Mouse (Mus musculus): ENCODE results near the gene Plxnd1.
A peak's percentile ranks its signal among the peaks of the same experiment; 100 is the strongest.

Plxnd1 gene

GRCm38 (mm10) chr6:115994877-115995520 lies at the start of gene Plxnd1:
Gene Plxnd1, minus strand, starts transcription at chr6:115995005.
- peak; percentile 97 to 98 for DNase-seq

GRCm38 (mm10) chr6:116044039-116044438 lies 49.2 kb upstream of the Plxnd1 start:
- no peak for DNase-seq

GRCm38 (mm10) chr6:116038222-116038621 lies 43.4 kb upstream of the Plxnd1 start:
- DNase-seq, result no peak

GRCm38 (mm10) chr6:116037281-116037831 lies 42.6 kb upstream of the Plxnd1 start:
- no peak for DNase-seq

GRCm38 (mm10) chr6:116036555-116036954 lies 41.8 kb upstream of the Plxnd1 start:
- no peak for DNase-seq

GRCm38 (mm10) chr6:116031052-116031451 lies 36.2 kb upstream of the Plxnd1 start:
- DNase-seq, result no peak

- no peak for DNase-seq
Observed at GRCm38 (mm10) chr6:116024666-116025065, 29.9 kb upstream of the Plxnd1 start.

GRCm38 (mm10) chr6:116021961-116022485 lies 27.2 kb upstream of the Plxnd1 start:
- DNase-seq, result peak in 1 of 2 experiments; percentile 33

- no peak for DNase-seq
Observed at GRCm38 (mm10) chr6:116015902-116016301, 21.1 kb upstream of the Plxnd1 start.

GRCm38 (mm10) chr6:116014111-116014510 lies 19.3 kb upstream of the Plxnd1 start:
- no peak for DNase-seq

GRCm38 (mm10) chr6:116013687-116014086 lies 18.9 kb upstream of the Plxnd1 start:
- no peak for DNase-seq

- DNase-seq, result peak; percentile 74 to 88
Observed at GRCm38 (mm10) chr6:116010541-116010940, 15.7 kb upstream of the Plxnd1 start.

- peak in 1 of 2 experiments; percentile 68 for DNase-seq
Observed at GRCm38 (mm10) chr6:116009426-116009825, 14.6 kb upstream of the Plxnd1 start.

GRCm38 (mm10) chr6:116007561-116008173 lies 12.9 kb upstream of the Plxnd1 start:
- DNase-seq, result peak; percentile 70 to 84

GRCm38 (mm10) chr6:116006731-116007130 lies 11.9 kb upstream of the Plxnd1 start:
- peak; percentile 84 to 92 for DNase-seq

- no peak for DNase-seq
Observed at GRCm38 (mm10) chr6:116005959-116006288, 11.1 kb upstream of the Plxnd1 start.

- no peak for DNase-seq
Observed at GRCm38 (mm10) chr6:116005275-116005958, 10.6 kb upstream of the Plxnd1 start.

GRCm38 (mm10) chr6:116004716-116005115 lies 9.9 kb upstream of the Plxnd1 start:
- no peak for DNase-seq

- peak; percentile 50 to 55 for DNase-seq
Observed at GRCm38 (mm10) chr6:116004069-116004468, 9.3 kb upstream of the Plxnd1 start.

- DNase-seq, result peak in 1 of 2 experiments; percentile 26
Observed at GRCm38 (mm10) chr6:116003516-116003915, 8.7 kb upstream of the Plxnd1 start.

- no peak for DNase-seq
Observed at GRCm38 (mm10) chr6:116002311-116003104, 7.7 kb upstream of the Plxnd1 start.

- no peak for DNase-seq
Observed at GRCm38 (mm10) chr6:116000851-116001250, 6.0 kb upstream of the Plxnd1 start.

GRCm38 (mm10) chr6:115999227-115999626 lies 4.4 kb upstream of the Plxnd1 start:
- DNase-seq, result peak in 1 of 2 experiments; percentile 35
